Mouse (Mus musculus) left cerebral cortex, adult 9 months (tissue): ENCODE measurements around the gene Actn1.

Experiments
- DNase-seq, 2 experiments: peaks; one replicate each; pipeline ENCODE4 v3.0.0; 2022; ENCODE audit warnings: low spot score in 2 of 2

Gene Actn1

DNA sequence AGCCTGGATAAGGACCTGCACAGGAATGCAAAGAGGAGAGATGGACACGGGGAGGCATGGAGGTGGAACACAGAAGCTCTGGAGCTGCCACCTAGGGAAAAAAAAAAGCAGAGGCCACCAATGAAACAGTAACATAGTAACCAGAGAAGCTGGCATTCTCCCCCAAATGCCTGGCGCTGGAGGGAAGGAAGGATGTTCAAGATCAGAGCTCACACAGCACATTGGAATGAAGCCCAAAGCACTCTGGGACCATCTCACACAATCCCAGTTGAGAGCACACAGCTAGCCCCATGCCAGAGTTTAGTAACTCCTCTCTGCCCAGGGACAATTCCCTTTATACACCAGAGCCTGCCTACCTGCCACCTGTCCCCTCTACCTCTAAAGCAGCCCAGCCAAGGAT is 34.1 kb downstream of the Actn1 start:
- no peak for DNase-seq

DNA sequence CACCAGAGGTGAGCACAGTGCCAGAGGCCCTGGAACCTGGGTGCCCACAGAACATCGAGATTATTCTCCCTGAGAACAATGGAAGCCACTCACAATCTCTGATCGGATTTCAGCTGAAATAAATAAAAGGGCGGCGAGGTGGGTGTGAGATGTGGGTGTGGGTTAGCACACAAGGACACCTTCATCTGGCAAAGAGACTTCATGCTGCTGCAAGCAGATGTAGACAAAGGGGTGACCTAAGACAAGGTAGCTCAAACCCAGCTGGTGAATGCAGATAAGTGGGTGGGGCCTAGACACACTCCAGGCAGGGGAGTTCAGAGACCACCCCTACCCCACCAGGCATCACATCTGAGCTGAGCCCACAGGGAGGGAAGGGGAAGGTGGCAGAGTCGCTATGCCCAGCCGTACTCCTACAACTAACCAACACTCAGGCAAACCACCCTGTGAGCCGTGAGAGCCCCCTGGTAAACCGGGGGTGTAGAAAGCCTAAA is 35.9 kb downstream of the Actn1 start:
- no peak for DNase-seq

DNA sequence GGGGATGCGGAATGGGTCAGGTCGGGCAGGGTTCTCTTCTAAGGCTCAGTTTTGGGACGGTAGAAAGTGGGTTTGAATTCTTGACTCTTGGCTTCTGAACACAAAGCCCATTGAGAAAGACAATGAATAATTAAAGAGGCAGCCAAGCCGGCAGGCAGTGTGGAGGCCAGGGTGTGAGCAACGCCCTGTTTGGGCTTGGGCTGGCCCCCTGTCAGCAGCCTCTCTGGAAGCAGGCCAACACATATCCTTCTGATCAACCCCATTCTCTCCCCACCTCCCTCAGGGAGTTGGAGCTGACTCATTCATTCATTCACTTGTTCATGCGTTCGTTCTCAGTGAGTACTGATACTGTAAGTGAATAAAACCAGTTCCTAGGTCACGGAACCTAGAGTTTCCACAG is 36.7 kb downstream of the Actn1 start:
- DNase-seq = peak in 1 of 2 experiments; percentile 29

DNA sequence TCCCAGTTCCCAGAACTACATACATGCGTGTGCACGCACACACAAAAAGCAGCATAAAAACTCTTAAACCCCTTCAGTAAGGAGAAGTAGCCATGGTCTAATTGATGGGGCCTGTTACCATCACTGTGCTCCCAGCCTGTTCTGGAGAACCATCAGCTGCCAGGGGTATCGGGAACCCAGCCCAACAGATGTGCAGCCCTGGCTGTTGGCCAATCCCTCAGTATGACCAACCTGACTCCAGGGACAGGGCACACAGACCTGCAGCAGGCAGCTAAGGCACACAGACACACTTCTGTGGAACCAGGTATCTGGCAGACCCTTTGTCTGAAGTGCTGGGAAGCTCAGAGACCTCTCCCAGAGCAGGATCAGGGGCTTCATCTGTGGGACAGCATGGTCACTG is 37.7 kb downstream of the Actn1 start:
- DNase-seq = no peak

DNA sequence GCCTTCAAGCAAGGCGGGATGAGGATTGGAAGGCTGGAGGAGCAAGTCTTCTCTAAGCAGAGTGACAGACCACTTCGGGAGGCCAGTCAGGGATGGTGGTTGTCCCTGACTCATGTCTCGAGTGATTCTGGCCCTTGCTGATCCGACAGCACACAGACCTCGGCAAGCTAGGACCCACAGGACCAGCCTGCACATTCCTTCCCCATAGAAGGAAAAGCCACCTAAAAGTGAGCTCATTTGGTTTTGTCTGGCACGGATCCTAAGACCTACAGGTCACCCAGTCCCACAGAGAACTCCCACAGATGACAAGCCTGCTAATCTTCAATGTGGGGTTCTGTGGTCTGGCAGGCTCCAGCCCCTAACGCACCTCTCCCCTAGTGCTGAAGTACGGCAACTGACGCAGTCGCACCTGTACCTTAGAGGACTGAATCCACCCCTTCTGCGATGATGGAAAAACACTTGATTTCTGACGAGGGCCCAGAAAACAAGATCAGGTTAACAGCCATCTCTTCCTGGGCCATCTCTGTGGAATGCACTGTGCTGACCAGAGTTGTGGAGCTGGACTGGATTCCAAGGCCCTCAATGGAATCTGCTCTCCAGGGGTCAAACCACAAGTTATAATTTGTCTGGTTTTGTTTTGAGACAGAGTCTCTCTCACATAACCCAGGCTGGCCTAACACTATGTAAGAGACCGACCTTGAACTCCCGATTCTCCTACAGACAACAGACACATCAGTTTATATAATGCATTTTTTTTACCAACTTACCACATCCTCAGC is 39.7 kb downstream of the Actn1 start:
- DNase-seq = no peak

DNA sequence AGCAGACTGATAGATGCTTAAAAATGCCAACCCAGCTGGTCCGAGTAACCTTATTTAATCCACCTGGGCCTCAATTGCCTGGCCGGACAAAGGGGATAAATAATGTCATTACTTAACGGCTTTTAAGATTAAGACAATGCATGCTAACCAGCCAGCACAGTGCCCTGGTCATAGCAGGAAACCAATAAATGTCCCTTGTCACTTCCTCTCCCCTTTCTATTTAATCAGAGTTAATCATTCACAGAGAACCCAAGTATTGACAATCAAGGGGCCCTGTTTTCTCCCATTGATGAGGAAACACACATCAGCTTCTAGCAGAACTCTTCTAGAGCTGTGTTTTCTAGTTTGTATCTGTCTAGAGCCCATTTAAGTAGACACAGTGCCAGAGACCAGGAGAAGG is 41.4 kb downstream of the Actn1 start:
- DNase-seq = no peak

DNA sequence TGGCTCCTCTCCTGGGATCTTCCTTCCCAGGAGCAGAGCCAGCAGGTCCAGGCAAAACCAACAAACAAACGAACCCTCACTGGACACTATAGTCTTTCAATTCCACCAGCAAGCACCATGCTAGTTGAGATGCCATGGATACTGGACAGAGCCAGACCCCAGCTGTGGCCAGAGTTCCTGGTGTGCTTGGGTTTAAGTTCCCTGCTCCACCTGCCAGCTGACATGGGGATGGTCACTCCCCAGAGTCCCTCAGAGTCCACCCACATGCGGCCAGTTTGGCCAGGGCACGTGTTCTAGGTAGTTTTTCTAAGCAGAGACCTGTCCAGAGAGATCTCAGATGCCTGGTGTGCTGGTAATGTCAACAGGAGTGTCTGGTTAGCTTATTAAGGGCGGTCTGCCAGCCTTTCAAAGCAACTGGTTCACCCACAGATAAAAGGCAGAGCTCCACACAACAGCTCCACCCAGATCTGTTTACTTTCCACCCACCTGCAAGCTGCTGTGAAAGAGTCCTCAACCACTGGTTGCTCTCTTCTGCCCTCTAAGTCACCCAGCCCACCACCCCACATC is 42.0 kb downstream of the Actn1 start:
- DNase-seq = no peak

DNA sequence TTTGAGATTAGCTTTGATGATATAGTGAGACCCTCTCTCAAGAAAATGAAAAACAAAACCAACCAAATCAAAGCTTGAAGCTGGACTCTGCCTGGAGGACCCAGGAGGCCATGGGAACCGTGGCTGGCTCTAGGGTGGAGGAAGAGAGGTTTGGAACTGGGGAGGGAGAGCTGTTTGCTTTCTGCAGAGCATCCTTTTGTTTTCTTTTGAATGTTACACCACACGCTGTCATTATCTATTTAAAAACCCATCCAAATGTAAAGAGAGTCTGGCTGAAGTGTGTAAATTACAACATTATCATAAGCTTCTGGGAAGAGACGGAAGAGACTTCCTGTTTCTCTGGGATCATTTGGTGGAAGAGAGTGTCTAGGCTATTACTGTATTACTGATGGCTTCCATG is 43.1 kb downstream of the Actn1 start:
- DNase-seq = no peak

DNA sequence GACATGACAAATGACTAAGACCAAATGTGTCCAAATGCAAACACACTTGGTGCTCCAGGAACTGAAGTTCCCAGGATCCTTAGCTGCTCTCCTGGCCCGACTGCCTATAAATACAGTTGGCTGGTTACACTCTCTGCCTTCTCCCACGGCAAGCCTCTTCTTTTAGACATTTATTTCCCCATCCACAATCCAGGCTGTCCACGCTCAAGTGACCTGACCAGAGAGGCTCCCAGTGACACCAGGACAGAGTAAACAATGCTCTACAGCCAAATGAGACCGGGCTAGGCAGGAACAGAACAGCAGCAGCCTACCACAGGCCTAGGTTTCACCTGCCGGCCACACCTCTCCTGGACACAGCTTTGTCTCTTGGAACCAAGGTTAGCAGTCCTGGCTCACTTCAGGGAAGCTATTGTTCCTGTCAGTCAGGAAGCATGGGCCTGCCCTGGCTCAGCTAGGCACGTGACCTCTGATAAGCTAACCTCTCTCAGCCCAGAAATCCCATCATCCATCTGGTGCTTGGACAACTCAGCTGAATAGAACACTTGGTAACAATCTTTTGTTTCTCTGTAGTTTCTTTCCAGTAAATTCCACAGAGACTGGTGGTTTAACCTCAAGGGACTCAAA is 43.8 kb downstream of the Actn1 start:
- no peak for DNase-seq

DNA sequence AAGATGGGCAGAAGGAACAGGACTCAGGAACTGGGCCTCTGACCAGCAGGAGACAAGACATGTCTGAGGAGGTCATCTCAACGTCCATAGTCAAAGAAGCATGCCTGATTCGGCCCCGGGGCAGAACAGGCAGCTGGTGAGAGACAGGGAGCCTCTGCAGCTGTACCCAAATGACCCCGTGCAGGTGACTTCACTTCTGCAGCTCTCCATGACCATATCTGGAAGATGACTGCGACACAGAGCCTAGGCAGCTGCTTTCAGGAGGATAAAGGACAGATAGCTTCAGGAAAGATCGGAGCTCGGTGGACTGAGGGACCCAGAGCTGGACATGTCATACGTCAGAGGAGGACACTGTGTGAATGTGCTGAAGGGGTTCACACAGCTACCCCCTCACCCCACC is 46.4 kb downstream of the Actn1 start:
- DNase-seq = no peak

DNA sequence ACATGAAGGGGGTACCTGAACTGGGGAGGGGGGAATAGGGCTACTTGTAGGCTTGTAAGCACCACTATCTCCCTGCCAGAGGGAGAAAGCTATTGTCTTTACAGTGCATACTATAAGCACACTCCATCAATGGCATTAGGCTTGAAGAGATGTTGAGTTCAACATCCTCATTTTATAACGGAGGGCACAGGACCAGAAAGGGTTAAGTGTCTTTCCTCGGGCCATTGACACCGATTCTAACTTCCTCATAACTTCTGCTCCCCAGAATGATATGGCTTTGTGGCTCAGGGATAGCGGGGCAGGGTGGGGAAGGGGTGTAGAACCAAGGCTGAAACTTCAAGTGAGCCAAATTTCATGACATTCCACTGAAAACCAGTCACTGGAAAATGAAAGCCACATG is 46.9 kb downstream of the Actn1 start:
- DNase-seq = no peak

DNA sequence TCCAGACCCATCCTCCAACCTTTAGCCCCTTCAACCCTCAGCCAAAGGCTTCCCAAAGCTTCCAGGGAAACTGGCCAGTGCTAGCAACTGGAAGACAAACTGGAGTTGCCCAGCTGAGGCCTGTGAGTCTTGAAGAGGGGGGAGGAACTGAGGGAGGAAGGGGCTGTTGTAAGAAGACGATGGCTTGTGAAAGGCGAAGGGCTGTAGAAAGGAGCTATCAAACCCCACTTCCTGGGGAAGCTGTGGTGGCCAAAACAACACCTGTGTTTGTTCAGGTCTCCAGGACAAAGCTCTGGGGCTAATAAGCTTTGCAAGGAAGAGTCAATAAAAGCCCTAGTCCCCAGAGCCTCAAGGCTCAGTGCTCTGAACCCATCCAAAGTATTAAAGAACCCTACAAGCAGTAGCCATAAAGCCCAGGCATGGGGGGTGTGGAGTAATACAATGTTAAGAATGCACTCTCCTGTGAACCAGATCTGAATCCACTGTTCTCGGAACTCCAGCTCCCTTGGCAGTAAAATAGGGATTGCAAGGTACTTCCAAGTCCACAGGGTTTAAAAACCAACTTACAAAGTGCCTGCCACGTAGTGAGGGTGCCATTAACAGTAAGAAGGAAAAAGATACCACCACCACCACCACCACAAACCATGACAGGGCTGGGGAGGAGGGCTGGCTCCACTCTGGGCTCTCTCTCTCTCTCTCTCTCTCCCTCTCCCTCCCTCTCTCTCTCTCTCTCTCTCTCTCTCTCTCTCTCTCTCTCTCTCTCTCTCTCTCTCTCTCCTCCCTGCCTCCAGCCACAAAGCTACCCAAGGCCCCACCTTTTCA is 49.2 kb downstream of the Actn1 start:
- DNase-seq = no peak

DNA sequence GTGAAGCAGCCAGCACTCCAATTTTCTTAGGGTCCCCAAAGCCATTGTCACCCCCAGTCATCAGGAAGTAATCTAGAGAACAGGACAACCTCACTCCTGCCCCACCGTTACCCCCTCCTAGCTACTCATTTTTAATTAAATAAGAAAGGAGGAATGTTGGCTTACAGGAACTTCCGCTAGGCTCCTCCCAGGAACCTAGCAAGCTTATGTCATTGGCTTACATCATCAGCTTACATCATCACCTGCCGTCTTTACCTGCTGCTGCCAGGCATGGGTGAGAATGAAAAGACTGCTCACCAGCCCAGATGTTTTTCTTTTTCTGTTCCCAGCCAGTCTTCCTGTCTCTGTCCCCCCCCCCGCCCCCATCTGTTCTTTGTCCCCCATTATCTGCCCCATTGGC is 50.3 kb downstream of the Actn1 start:
- no peak for DNase-seq

DNA sequence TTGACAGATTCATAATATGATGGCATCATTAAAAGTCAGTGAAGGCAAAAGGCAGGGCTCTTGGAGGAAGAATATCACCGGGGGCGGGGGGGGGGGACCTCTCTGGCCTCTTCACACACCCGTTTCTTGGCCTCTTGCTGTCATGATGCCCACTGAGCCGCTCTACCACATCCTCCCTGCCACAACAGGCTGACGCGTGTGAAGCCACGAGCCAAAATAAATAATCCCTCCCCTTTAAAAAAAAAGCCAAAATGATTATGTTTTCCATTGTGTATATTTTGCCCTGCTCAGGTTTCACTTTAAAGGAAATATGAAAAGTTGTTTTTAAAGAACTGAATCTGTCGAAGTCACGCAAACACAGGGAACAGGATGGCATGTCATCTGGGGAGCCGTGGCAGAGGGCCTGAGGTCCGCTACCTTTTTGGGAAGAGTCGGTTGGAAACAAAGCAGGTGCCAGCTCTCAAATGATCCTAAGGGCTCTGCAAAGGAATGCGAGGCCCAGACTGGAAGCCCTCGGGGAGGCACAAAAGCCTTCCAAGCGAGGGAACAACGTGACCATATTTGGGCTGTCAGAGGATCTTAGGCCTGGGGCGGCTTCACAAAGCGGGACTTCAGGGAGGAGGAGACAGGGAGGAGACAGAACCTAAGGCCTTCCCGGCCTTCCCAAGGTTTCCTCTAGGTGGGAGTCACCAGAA is 51.9 kb downstream of the Actn1 start:
- no peak for DNase-seq

DNA sequence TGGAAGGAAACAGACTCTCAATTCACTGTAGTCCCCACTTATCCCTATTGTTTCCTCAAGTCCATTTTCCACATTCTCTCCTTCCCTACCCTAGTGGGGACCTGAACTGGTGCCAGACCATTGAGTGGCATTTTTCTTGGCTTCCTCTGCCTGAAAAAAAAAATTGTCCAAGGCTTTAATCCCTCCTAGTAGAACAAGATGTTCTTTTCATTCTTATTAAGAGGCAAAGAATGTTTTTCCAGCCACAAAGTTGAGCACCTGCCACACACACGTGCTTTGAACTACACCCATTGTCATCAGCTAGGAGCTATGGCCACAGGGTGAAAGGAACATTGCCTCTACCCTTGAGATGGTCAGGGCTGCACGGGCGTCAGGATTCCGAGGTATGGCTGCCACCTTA is 56.9 kb downstream of the Actn1 start:
- DNase-seq = no peak

DNA sequence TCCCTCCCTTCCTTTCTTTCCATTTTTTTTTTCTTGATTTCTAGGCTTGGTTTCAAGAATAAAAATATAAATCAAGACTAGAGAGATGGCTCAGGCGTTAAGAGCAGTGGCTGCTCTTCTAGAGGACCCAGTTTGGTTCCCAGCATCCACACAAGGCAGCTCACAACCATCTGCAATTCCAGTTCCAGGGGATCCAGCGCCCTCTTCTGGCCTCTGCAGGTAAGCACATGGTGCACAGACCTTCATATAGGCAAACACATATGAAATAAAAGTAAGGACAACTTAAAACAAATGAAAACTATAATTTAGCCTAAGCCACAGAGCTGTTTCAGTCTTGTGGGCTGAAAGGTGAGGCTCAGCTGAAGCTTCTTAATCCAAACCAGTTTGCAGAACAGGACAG is 60.4 kb downstream of the Actn1 start:
- no peak for DNase-seq

DNA sequence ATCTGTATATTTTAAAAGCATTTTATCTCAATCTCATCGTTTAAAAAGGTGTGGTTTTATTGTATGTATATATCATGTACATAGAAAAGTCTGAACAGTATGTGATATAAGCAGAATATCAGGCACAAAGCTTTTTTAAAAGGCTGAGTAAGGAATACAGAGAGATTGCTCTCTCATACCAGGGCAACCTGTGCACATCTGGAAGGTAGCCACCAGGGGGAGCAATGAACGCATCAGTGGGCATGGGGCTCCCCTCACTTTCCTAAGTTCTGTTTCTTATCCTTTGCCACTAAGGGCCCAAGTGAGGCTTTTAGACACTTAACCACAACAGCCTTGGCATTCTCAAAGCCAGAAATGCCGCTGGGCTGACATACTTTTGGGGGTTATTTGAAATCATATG is 61.7 kb downstream of the Actn1 start:
- DNase-seq = peak in 1 of 2 experiments; percentile 63

DNA sequence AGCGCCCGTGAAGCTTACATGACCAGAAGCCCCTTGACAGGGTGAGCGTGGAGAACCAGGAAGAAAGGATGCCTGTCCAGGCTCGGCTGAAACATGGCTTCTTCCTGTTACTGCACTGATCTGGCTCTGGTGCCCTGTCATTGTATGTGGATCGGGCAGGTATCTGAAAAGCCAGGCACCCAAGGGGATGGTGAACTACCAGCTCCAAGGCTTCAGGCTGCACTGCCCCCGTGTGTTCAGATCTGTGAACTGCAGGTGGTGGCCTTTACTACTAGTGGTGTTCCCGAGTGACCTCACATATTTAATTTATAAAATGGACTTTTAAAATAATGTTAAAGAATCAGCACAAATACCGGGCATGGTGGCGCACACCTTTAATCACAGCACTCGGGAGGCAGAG is 62.8 kb downstream of the Actn1 start:
- DNase-seq = peak in 1 of 2 experiments; percentile 26

DNA sequence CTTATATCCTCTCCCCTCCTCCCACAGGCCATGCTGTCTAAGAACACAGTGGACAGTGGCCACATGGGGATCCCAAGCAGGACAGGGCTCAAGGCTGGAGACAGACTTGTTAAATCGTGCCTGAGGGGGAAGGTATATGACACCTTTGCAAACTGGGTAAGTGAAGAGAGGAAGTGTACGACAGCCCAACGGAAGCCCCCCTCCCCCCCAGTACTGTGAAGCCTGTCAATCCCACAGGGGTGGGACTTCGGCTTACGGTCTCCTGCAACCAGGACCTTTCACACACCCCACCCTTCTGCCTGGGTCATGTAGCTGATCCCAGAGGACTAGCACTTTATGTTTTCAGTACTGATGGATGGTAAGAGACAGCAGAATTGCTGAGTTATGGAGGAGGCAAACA is 68.4 kb downstream of the Actn1 start:
- DNase-seq = no peak

DNA sequence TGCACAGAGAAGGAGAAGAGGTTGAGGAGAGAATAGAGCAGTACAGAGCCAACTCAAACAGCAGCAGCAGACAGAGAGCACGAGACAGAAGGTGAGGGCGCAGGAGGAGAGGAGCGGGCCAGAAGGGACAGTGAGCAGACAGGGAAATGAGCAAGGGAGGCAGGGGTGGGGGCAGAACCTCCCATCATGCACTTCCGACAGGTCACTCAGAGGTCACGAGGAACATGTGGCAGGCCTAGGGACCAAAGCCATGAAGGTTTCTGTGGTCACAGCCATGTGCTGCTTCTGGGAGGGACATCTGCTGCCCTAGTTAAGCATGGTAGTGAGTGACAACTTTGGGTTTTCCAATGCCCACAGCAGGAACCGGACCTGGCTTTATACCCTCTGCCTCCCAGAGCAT is 68.8 kb downstream of the Actn1 start:
- no peak for DNase-seq

DNA sequence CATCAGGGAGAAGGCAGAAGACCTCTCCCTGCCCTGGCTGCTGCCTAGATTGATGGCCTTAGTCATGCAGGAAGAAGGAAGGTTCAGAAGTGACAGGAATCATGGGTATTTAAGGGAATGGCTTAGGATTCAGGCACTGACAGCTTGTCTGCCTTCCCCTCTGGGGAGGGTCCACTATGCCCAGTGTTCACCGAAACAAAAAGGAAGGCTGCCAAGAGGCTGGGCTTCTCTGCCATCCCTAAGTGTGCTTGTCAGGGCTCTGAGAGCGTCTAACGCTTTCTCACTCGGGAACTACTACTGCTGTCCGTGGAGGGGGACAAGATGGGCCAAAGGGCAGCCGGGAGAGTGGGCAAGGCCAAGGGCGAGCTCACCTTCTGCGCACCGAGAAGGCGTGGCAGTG is 69.3 kb downstream of the Actn1 start:
- no peak for DNase-seq

DNA sequence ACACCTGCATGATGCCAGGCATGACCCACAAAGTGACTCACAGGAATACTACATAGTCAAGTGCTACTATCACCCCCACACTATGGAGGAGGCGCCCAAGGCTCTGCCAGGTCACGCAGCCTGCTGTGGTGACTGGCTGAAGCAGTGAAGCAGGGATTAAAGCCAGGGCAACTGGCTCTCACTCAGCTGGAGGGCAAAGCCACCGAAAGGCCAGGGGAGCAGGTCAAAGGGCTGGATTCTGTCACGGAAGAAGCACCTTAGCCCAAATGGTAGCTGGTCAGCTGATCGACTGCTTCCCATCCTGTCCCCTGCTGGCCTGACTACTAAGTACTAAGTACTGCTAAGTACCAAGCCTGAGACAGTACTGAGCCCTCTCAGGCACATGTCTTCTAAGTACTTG is 76.1 kb downstream of the Actn1 start:
- DNase-seq = no peak
